Mouse (Mus musculus) layer of hippocampus, postnatal 14 days (tissue): Measurements from ENCODE around the gene Ubash3a. TPM values are rescaled to one million over a fixed set of nuclear protein-coding genes. Genes with fewer than 3 reads are reported as not detected.

Experiments
- total RNA-seq, 2 experiments: library from RNA; stranded (reverse); gene quantifications; 2 replicates each; pipeline ENCODE4 v1.2.3; 2021

Ubash3a gene
- total RNA-seq, 2 experiments from 2014 or later, result 0.48 to 0.86 TPM

Other genes starting within 250 kb of the Ubash3a start
- gene Abcg1, start 150.2 kb upstream of the Ubash3a start, total RNA-seq, result 10 to 100 TPM; 37.4 to 40.6 TPM
- not detected for gene Tff3, start 78.2 kb upstream of the Ubash3a start, total RNA-seq
- not detected for gene Tff2, start 63.6 kb upstream of the Ubash3a start, total RNA-seq
- gene Tff1, start 42.6 kb upstream of the Ubash3a start, total RNA-seq, result not detected
- under 1 TPM in 1 of 2 experiments, not detected in 1; 0.12 TPM for gene Tmprss3, start 8.9 kb upstream of the Ubash3a start, total RNA-seq
- gene Rsph1, start 69.5 kb downstream of the Ubash3a start, total RNA-seq, result 10 to 100 TPM; 13.5 to 20.8 TPM
- gene Slc37a1, start 78.9 kb downstream of the Ubash3a start, total RNA-seq, result 1 to 10 TPM; 4.2 to 7.0 TPM
- gene Pde9a, start 178.3 kb downstream of the Ubash3a start, total RNA-seq, result 10 to 100 TPM; 25.9 to 28.3 TPM